Mouse (Mus musculus): Measurements from ENCODE around the gene Usp20.

DNA sequence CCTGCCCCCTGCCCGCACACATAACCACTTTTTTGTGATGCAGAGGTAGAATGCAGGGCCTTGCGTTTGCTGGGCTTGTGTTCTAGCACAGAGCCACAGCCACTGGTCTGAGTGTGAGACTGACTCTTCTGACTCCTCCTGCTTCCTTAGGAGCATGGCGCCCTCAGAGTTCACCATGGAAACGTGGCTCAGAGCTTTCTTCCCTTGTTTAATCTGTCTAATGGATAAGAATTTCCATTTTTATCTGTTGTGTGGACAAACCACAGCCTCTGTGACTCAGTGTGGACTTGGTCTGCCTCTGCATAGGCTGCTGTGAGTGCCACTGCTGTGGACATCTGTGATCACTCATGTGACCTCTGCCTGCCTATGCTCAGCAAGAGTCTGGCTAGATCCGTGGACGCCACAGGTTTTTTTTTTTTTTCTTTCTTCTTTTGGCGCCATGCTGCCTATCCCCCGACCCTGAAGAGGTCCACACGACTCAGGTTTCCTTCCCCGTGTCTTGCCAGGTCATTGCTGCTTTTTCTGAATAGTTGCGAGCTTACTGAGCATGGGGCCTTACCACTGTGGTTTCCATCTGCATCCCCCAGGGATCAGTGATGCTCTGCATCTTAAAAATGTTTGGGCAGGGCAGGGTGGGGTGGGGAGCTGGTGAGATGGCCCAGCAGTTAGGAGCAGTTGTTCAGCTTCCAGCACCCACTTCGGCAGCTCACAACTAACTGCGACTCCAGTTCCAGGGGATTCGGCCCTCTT lies 31.5 kb downstream of the Usp20 start:
- TF ChIP-seq POLR2A (IDR thresholded peaks at IDR 0.05; ENCODE audit: insufficient read length, low read depth) = no peak
- TF ChIP-seq E2F4 (IDR thresholded peaks at IDR 0.05; ENCODE audit: insufficient read depth) = no peak
- TF ChIP-seq MAX (IDR thresholded peaks at IDR 0.05; ENCODE audit: low read depth) = no peak
- TF ChIP-seq MYOG (IDR thresholded peaks at IDR 0.05; ENCODE audit: control insufficient read depth in 1 of 3, insufficient read depth in 1 of 3, insufficient read length in 2 of 3, low read depth in 2 of 3) = peak in 1 of 3 experiments; percentile 26
- TF ChIP-seq MYOD1 (IDR thresholded peaks at IDR 0.05; ENCODE audit: control insufficient read depth in 1 of 3, insufficient read length in 2 of 3, low read depth in 2 of 3) = peak in 2 of 3 experiments; percentile 24 to 48
- no peak for TF ChIP-seq POLR2AphosphoS2 (IDR thresholded peaks at IDR 0.05; ENCODE audit: insufficient read length, low read depth)
- peak; percentile 68 for TF ChIP-seq USF1 (IDR thresholded peaks at IDR 0.05; ENCODE audit: low read depth)
- no peak for TF ChIP-seq TCF12 (IDR thresholded peaks at IDR 0.05; ENCODE audit: insufficient read depth, poor library complexity, severe bottlenecking)

All from myocyte (in vitro differentiated cells).